Mouse (Mus musculus) lung, embryonic 14.5 days (tissue): ENCODE results near the gene Fam117a. TPM values are rescaled to one million over a fixed set of nuclear protein-coding genes. Genes with fewer than 3 reads are reported as not detected.

Experiments
- ATAC-seq: fragments of 200-750 bp; cut with Nextera tagmentation; 2 replicates; pipeline ENCODE4 v1.8.0; 2017; ENCODE audit warnings: mild to moderate bottlenecking, moderate TSS enrichment, moderate library complexity; ENCODE audit not compliant: insufficient read depth
- DNase-seq: peaks from one replicate; pipeline ENCODE4 v3.0.0-alpha.2; 2015
- H3K27ac ChIP-seq: fragments of 300-500 bp; sonication (generic); 2 replicates; pipeline ENCODE4 v1.5.1; 2014; ENCODE audit warnings: low read depth, mild to moderate bottlenecking, moderate library complexity
- H3K27me3 ChIP-seq: fragments of 300-500 bp; sonication (generic); 2 replicates; pipeline ENCODE4 v1.6.1; 2014; ENCODE audit warnings: low read length, control low read depth; ENCODE audit not compliant: insufficient read depth
- H3K36me3 ChIP-seq: fragments of 300-500 bp; sonication (generic); 2 replicates; pipeline ENCODE4 v1.6.1; 2014; ENCODE audit warnings: control low read depth; ENCODE audit not compliant: insufficient read depth
- H3K4me1 ChIP-seq: fragments of 300-500 bp; sonication (generic); 2 replicates; pipeline ENCODE4 v1.6.1; 2014; ENCODE audit warnings: antibody characterized with exemption, control low read depth; ENCODE audit not compliant: insufficient read depth
- H3K4me2 ChIP-seq: fragments of 300-500 bp; sonication (generic); 2 replicates; pipeline ENCODE4 v1.6.1; 2014; ENCODE audit warnings: mild to moderate bottlenecking
- H3K4me3 ChIP-seq: fragments of 300-500 bp; sonication (generic); 2 replicates; pipeline ENCODE4 v1.5.1; 2014; ENCODE audit warnings: low read depth, low read length
- H3K9ac ChIP-seq: fragments of 300-500 bp; sonication (generic); 2 replicates; pipeline ENCODE4 v1.6.1; 2014
- H3K9me3 ChIP-seq: fragments of 300-500 bp; sonication (generic); 2 replicates; pipeline ENCODE4 v1.6.1; 2016; ENCODE audit warnings: low read depth, low read length, control low read depth
- CTCF ChIP-seq: IDR thresholded peaks from 2 replicates; pipeline ENCODE4 v1.5.1; 2016; ENCODE audit warnings: antibody characterized with exemption, low read depth
- WGBS: fragments of 180-500 bp; shearing (Covaris S2); extraction: QIAGEN DNeasy Blood & Tissue Kit; methylation state at CpG from one replicate; pipeline ENCODE4 v1.1.7; 2014; 5-methylcytosine and 5-hydroxymethylcytosine counted together
- polyA plus RNA-seq: library from polyadenylated mRNA; unstranded; fragments of >200 nt; fragmentation: Nextera tagmentation; extraction: Ambion mirVana; gene quantifications from 2 replicates; pipeline ENCODE4 v1.2.1, GENCODE M21; 2014

The Fam117a gene
- polyA plus RNA-seq, 1 experiment from 2014 or later: 14.6 TPM

DNA sequence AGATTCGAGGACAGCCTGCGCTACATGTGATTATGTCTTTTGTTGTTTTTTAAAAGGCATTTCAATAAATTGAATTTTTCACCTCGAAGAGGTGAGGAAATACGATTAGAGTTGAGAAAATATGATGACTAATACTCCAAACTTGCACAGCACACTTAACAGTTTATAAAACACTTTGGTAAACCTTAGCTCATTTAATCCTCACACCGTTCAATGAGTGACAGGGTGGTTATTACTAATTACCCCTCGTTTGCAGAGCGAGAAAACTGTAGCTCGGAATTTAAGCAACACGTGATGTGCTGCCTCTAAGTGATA is 47.1 kb downstream of the Fam117a start:
- Histone ChIP-seq H3K4me3 (peak overlapping the region; percentile 97), H3K9ac (peak overlapping the region; percentile 88), H3K4me2 (peak overlapping the region; percentile 67), H3K4me1 (peaks cover 5% of the 10 kb centered on the region; the same call in 1 of the 2 replicates), H3K27ac (no peak overlapping the region; the same call in 1 of the 2 replicates), H3K9me3 (no peaks in the 10 kb centered on the region), H3K27me3 (no peaks in the 10 kb centered on the region), H3K36me3 (peaks cover 50% of the 10 kb centered on the region)
- no peak for TF ChIP-seq CTCF
- DNase-seq: no peak
- no peak for ATAC-seq
- 38% methylated on average over 9 of the region's 9 CpGs for WGBS

- under 1% methylated on average over 42 of the region's 42 CpGs for WGBS
- Histone ChIP-seq H3K27ac (peak within 1 kb of the TSS; percentile 91), H3K27me3 (no peaks in the 10 kb centered on the region), H3K4me2 (peak within 1 kb of the TSS; percentile 67), H3K4me3 (peak within 1 kb of the TSS; percentile 97), H3K36me3 (peaks cover 54% of the 10 kb centered on the region), H3K9ac (peak within 1 kb of the TSS; percentile 88), H3K4me1 (peaks cover 5% of the 10 kb centered on the region; the same call in 1 of the 2 replicates), H3K9me3 (no peaks in the 10 kb centered on the region)
- peak; percentile 100 for DNase-seq
- TF ChIP-seq CTCF: peak; percentile 89
- ATAC-seq: peak; percentile 98
Measured at GRCm38 (mm10) chr11:95384319-95384972, 47.6 kb downstream of the Fam117a start, which contains the start of gene Slc35b1. Gene Slc35b1 (plus strand): TSS chr11:95384692.

DNA sequence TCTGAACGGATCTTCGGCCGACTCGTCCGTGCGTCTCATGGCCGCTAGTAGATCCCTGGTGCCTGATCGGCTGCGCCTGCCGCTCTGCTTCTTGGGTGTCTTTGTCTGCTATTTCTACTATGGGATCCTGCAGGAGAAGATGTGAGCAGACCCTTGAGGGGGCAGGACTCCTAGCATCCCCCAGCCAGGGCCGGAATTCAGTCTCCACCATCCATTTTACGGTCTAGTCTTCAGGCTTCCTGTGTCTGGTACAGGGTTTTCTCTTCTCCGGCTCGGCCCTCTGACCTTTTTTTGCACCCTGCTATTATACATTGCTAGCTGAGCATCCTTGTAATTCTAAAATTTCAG is 48.1 kb downstream of the Fam117a start:
- DNase-seq (no peak), ATAC-seq (peak; percentile 24)
- H3K27ac ChIP-seq: peak overlapping the region; percentile 91
- 0% methylated on average over 14 of the region's 14 CpGs for WGBS
- no peaks in the 10 kb centered on the region for H3K9me3 ChIP-seq
- H3K36me3 ChIP-seq: peaks cover 56% of the 10 kb centered on the region
- H3K9ac ChIP-seq: peak overlapping the region; percentile 88
- peak overlapping the region; percentile 97 for H3K4me3 ChIP-seq
- TF ChIP-seq CTCF: 0 out of 2 replicates have a peak, but pooled peaks have one; percentile 16
- H3K27me3 ChIP-seq: no peaks in the 10 kb centered on the region
- H3K4me1 ChIP-seq: peaks cover 5% of the 10 kb centered on the region; the same call in 1 of the 2 replicates
- peak overlapping the region; percentile 67 for H3K4me2 ChIP-seq

- WGBS: 77% methylated on average over 7 of the region's 7 CpGs
- peaks cover 63% of the 10 kb centered on the region for H3K36me3 ChIP-seq
- ATAC-seq: no peak
Measured at GRCm38 (mm10) chr11:95387354-95387753, 50.5 kb downstream of the Fam117a start.

DNA sequence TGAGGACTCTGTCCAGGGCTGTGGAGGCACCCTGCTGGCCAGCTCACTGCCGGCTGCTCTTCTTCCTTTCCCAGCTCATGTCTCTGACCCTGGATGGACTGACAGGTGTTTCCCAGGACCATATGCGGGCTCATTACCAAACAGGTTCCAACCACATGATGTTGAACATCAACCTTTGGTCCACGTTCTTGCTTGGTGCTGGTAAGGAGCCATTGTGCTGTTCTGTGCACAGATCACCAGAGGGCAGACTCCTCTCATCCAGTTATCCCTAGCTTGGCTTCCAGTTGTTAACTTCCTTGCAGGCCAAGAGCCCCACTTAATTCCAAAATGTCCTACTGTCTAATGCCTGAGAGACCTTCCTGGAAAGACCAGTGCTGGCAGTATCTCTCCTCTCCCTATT is 52.2 kb downstream of the Fam117a start:
- H3K36me3 ChIP-seq: peaks cover 60% of the 10 kb centered on the region

More at GRCm38 (mm10) chr11:95387354-95387753, 50.5 kb downstream of the Fam117a start:
- TF ChIP-seq CTCF: no peak
- DNase-seq: no peak
- Histone ChIP-seq H3K4me2 (no peak overlapping the region), H3K9ac (no peak overlapping the region), H3K27me3 (no peaks in the 10 kb centered on the region), H3K4me3 (no peak overlapping the region), H3K9me3 (no peaks in the 10 kb centered on the region), H3K4me1 (peaks cover 5% of the 10 kb centered on the region; the same call in 1 of the 2 replicates), H3K27ac (no peak overlapping the region)

GRCm38 (mm10) chr11:95390420-95390819 is 53.6 kb downstream of the Fam117a start:
- Histone ChIP-seq H3K4me1 (peaks cover 5% of the 10 kb centered on the region; the same call in 1 of the 2 replicates), H3K9me3 (no peaks in the 10 kb centered on the region), H3K4me2 (no peak overlapping the region), H3K9ac (no peak overlapping the region), H3K4me3 (no peak overlapping the region), H3K36me3 (peaks cover 60% of the 10 kb centered on the region), H3K27me3 (no peaks in the 10 kb centered on the region), H3K27ac (no peak overlapping the region)
- ATAC-seq: no peak
- no peak for TF ChIP-seq CTCF
- 90% methylated on average over 6 of the region's 6 CpGs for WGBS
- DNase-seq: no peak

More for the DNA sequence above, 52.2 kb downstream of the Fam117a start:
- H3K27me3 ChIP-seq: no peaks in the 10 kb centered on the region
- no peak overlapping the region for H3K4me3 ChIP-seq
- H3K27ac ChIP-seq: no peak overlapping the region
- ATAC-seq (no peak), DNase-seq (peak; percentile 39)
- H3K4me1 ChIP-seq: peaks cover 5% of the 10 kb centered on the region; the same call in 1 of the 2 replicates
- peak; percentile 55 for TF ChIP-seq CTCF
- no peak overlapping the region for H3K4me2 ChIP-seq
- no peak overlapping the region for H3K9ac ChIP-seq
- 75% methylated on average over 3 of the region's 3 CpGs for WGBS
- H3K9me3 ChIP-seq: no peaks in the 10 kb centered on the region

- Histone ChIP-seq H3K4me3 (no peak overlapping the region), H3K9me3 (no peaks in the 10 kb centered on the region), H3K27me3 (no peaks in the 10 kb centered on the region), H3K4me2 (no peak overlapping the region), H3K36me3 (peaks cover 60% of the 10 kb centered on the region), H3K9ac (no peak overlapping the region), H3K27ac (no peak overlapping the region), H3K4me1 (no peaks in the 10 kb centered on the region)
- WGBS: 70% methylated on average over 4 of the region's 4 CpGs
- ATAC-seq (no peak), DNase-seq (no peak)
- TF ChIP-seq CTCF: no peak
Measured at GRCm38 (mm10) chr11:95391201-95391600, 54.4 kb downstream of the Fam117a start.
